Mouse (Mus musculus) lung, embryonic 16.5 days (tissue): Measurements from ENCODE around the gene Pnpla1. TPM values are rescaled to one million over a fixed set of nuclear protein-coding genes. Genes with fewer than 3 reads are reported as not detected.

Experiments used
- ATAC-seq: fragments of 200-750 bp; cut with Nextera tagmentation; 2 replicates; pipeline ENCODE4 v1.8.0; 2017; ENCODE audit warnings: low read depth, mild to moderate bottlenecking, moderate library complexity
- H3K27ac ChIP-seq: fragments of 300-500 bp; sonication (generic); 2 replicates; pipeline ENCODE4 v1.5.1; 2014; ENCODE audit warnings: mild to moderate bottlenecking, control low read depth, low read length
- H3K27me3 ChIP-seq: fragments of 300-500 bp; sonication (generic); 2 replicates; pipeline ENCODE4 v1.6.1; 2014; ENCODE audit warnings: low read depth, low read length, mixed read lengths; ENCODE audit not compliant: control insufficient read depth, insufficient read depth
- H3K36me3 ChIP-seq: fragments of 300-500 bp; sonication (generic); 2 replicates; pipeline ENCODE4 v1.6.1; 2014; ENCODE audit warnings: low read length; ENCODE audit not compliant: control insufficient read depth, insufficient read depth
- H3K4me1 ChIP-seq: fragments of 300-500 bp; sonication (generic); replicated peaks from 2 replicates; pipeline ENCODE4 v1.6.1; 2014; ENCODE audit warnings: low read length, mixed read lengths; ENCODE audit not compliant: control insufficient read depth, insufficient read depth
- H3K4me2 ChIP-seq: fragments of 300-500 bp; sonication (generic); 2 replicates; pipeline ENCODE4 v1.6.1; 2014; ENCODE audit warnings: low read depth, low read length, control low read depth
- H3K4me3 ChIP-seq: fragments of 300-500 bp; sonication (generic); 2 replicates; pipeline ENCODE4 v1.5.1; 2014; ENCODE audit warnings: mild to moderate bottlenecking, low read length, control low read depth
- H3K9ac ChIP-seq: fragments of 300-500 bp; sonication (generic); 2 replicates; pipeline ENCODE4 v1.6.1; 2014; ENCODE audit warnings: low read length, control low read depth
- H3K9me3 ChIP-seq: fragments of 300-500 bp; sonication (generic); 2 replicates; pipeline ENCODE4 v1.6.1; 2016; ENCODE audit warnings: low read length; ENCODE audit not compliant: control insufficient read depth
- WGBS: fragments of 180-500 bp; shearing (Covaris S2); extraction: QIAGEN DNeasy Blood & Tissue Kit; methylation state at CpG from one replicate; pipeline ENCODE4 v1.1.7; 2014; 5-methylcytosine and 5-hydroxymethylcytosine counted together
- polyA plus RNA-seq: library from polyadenylated mRNA; unstranded; fragments of >200 nt; fragmentation: Nextera tagmentation; extraction: Ambion mirVana; gene quantifications from 2 replicates; pipeline ENCODE4 v1.2.1, GENCODE M21; 2015

Gene Pnpla1
- polyA plus RNA-seq, 1 experiment from 2014 or later: not detected

DNA sequence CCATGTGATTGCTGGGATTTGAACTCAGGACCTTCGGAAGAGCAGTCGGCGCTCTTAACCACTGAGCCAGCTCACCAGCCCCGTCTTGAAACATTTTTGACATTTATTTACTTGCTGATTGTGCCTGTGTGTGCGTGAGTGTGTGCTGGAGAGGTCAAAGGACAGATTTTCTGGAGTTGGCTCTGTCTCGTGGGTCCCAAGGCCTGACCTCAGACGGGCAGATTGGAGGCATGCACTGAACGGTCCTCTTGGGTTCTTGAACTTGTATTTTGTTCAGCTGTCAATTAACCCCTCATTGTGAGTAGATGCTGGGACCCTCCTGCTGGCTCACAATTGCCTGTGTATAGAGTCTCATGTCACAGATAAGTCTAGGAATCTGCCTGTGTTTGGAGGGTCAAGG is 28.1 kb downstream of the Pnpla1 start:
- 69% methylated on average over 8 of the region's 8 CpGs for WGBS
- no peak overlapping the region for H3K27ac ChIP-seq
- H3K36me3 ChIP-seq: no peaks in the 10 kb centered on the region
- H3K27me3 ChIP-seq: no peaks in the 10 kb centered on the region
- no peak overlapping the region for H3K9ac ChIP-seq
- H3K9me3 ChIP-seq: peaks cover 4% of the 10 kb centered on the region; the same call in 1 of the 2 replicates
- no peak for ATAC-seq
- no peak overlapping the region for H3K4me2 ChIP-seq
- no peaks in the 10 kb centered on the region for H3K4me1 ChIP-seq
- no peak overlapping the region for H3K4me3 ChIP-seq

DNA sequence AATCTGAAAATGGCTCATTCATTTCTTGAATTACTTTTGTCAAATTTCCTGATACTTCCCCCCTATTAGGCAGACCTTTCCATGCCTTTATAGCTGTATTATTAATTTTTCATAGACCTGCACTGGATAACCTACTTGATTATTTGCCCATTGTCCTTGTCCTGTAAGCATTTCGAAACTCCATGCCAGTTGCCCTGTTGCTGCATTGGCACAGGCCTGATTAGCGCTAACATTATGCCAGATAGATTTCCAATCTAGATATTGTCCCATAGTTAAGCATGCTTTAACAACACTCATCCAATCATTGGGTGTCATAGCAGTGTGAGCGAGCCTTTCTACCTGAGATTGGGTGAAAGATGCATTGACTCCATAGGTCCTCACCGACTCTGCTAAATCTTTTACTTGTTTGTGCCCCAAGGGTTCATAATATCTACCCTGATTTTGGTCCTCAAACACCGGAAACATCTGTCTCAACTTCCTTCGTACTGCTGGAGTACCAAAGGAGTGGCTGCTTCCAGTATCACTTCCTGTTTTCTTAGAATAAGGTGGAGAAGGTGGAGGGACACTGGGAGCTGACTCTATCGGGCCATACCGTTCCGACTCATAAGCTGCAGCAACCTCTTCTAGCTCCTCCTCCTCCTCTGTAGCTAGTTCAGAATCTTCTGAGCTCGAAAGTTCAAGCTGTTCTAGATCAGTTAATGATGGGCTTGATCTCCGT is 36.0 kb downstream of the Pnpla1 start:
- H3K27me3 ChIP-seq: no peaks in the 10 kb centered on the region
- ATAC-seq: no peak
- H3K9me3 ChIP-seq: no peaks in the 10 kb centered on the region
- no peak overlapping the region for H3K27ac ChIP-seq
- H3K4me1 ChIP-seq: no peaks in the 10 kb centered on the region
- no peaks in the 10 kb centered on the region for H3K36me3 ChIP-seq
- H3K4me2 ChIP-seq: no peak overlapping the region
- WGBS: 79% methylated on average over 11 of the region's 11 CpGs
- H3K9ac ChIP-seq: no peak overlapping the region
- H3K4me3 ChIP-seq: no peak overlapping the region

DNA sequence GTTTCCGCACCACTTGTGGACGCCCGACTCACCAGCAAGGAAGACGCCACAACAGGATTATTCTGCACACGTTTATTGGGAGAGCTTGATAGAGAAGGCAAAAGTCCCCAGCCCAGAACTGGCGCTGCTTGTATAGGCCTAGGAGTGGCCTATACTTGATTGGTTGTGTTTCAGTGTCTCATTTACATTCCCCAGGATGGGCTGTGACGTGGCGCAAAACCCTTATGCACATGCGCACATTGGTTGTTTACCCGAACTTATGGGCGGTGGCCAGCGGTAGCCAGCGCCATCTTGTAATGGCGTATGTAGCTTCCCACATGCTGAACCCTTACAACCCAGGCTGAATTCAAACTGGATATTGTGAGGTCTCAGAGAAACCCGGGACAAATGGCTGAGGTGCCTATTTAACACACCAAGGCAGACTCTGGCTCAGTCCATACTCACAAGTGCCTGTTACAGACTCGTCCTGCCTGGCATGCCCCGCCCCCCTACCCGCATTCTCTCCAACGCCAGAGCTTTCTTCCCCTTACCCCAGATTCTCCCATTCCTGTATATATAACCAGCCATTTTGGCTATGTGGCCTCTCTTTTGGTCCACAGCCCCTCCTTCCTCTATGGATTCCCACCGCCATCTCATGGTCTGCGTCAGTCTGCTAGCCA is 37.1 kb downstream of the Pnpla1 start:
- H3K4me1 ChIP-seq: no peaks in the 10 kb centered on the region
- no peak overlapping the region for H3K4me2 ChIP-seq
- no peaks in the 10 kb centered on the region for H3K36me3 ChIP-seq
- no peaks in the 10 kb centered on the region for H3K27me3 ChIP-seq
- H3K9me3 ChIP-seq: no peaks in the 10 kb centered on the region
- ATAC-seq: no peak
- no peak overlapping the region for H3K4me3 ChIP-seq
- no peak overlapping the region for H3K9ac ChIP-seq
- whole genome bisulfite sequencing: 93% methylated on average over 21 of the region's 21 CpGs
- no peak overlapping the region for H3K27ac ChIP-seq

DNA sequence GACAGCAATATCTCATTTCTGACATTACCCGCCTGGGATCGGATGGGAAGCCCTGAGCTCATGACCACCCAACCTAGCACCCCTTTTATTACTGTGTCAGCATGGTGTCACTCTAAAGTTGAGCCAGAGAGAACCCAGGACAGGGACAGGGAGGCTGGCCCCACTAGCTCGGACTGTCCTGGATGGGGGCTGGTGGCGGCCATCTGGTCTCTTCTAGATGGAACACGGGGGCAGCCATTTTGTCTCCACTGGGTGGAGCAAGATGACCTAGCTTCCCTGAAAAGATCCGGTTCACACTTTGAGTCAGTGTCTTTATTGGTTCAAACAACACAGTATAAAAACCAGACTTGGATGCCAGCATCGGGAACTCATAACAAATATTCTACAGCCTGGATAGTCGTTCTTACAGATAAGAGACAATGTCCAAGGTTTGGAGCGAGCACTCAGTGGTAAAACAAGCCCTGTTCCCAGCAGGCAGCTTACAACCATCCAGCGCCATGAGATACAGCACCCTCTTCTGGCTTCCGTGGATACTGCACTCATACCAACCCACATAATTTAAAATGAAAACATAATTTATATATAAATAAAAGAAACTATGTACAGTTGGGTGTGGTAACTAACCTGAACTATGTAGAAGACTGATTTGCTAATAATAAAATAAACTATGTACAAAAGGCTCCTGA is 38.0 kb downstream of the Pnpla1 start:
- no peak overlapping the region for H3K27ac ChIP-seq
- H3K9ac ChIP-seq: no peak overlapping the region

DNA sequence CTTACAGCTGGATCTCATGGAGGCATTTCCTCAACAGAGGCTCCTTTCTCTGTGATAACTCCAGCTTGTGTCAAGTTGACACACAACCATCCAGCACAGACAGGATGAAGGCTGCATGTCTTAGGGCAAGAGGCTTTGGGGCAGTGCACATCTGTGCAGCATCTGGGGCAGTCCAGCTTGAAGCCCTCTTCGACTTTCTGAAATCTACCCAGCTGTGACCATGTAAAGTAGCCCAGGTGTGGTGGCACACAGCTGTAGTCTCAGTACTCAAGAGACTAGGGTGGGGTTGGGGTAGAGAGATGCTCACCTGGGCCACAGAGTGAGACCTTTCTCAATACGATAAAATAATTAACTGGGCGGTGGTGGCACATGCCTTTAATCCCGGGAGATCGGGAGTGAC is 39.6 kb downstream of the Pnpla1 start:
- Histone ChIP-seq H3K36me3 (no peaks in the 10 kb centered on the region), H3K4me1 (no peaks in the 10 kb centered on the region), H3K27me3 (no peaks in the 10 kb centered on the region), H3K4me2 (no peak overlapping the region), H3K27ac (no peak overlapping the region), H3K4me3 (no peak overlapping the region), H3K9ac (no peak overlapping the region), H3K9me3 (no peaks in the 10 kb centered on the region)
- WGBS: 83% methylated on average over 5 of the region's 5 CpGs
- no peak for ATAC-seq

More for the DNA sequence above, 38.0 kb downstream of the Pnpla1 start:
- Histone ChIP-seq H3K36me3 (no peaks in the 10 kb centered on the region), H3K4me3 (no peak overlapping the region), H3K4me1 (no peaks in the 10 kb centered on the region), H3K27me3 (no peaks in the 10 kb centered on the region), H3K4me2 (no peak overlapping the region), H3K9me3 (no peaks in the 10 kb centered on the region)
- no peak for ATAC-seq
- 90% methylated on average over 11 of the region's 11 CpGs for WGBS

DNA sequence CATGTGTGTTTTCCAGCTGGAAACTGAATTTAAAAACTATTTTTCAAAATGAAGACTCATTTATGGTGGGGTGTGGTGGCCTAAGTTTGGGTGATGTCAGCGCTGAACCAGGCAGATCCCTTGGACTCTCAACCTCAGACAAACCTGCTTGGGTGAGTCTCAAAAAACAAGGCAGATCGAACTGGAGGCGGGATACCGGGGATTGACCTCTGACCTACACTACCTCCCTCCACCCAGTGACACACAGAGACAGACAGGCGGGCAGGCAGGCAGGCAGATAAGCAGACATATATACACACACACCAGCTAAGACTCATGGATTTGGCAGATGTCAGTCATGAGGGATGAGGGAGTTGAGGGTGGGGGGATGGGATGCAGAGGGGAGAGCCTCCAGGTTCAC is 40.0 kb downstream of the Pnpla1 start:
- Histone ChIP-seq H3K27ac (no peak overlapping the region), H3K4me3 (no peak overlapping the region), H3K4me2 (no peak overlapping the region), H3K27me3 (no peaks in the 10 kb centered on the region), H3K36me3 (no peaks in the 10 kb centered on the region), H3K9ac (no peak overlapping the region), H3K9me3 (no peaks in the 10 kb centered on the region), H3K4me1 (no peaks in the 10 kb centered on the region)
- WGBS: 52% methylated on average over 5 of the region's 5 CpGs
- no peak for ATAC-seq

DNA sequence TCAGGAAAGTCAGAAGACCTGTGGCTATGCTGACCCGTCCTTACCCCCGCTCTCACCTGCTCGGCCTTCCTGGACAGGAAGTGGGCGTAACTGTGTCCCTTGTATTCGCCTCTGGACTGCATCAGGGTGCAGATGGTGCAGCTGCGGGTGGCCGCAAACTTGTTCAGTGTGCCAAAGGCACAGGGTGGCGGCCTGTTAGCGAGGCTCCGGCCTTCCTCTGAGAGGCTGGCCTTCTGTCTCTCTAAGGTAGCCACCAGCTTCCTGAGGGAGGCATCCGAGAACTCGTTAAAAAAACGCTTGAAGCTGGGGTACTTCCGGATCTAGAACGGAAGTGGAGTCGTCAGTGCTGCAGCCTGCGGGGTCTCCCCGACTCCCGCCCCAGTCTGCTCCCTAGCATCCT is 41.2 kb downstream of the Pnpla1 start:
- Histone ChIP-seq H3K27ac (no peak overlapping the region), H3K36me3 (no peaks in the 10 kb centered on the region), H3K9ac (no peak overlapping the region), H3K4me2 (no peak overlapping the region), H3K4me3 (no peak overlapping the region), H3K4me1 (no peaks in the 10 kb centered on the region), H3K27me3 (no peaks in the 10 kb centered on the region), H3K9me3 (no peaks in the 10 kb centered on the region)
- no peak for ATAC-seq
- 65% methylated on average over 19 of the region's 19 CpGs for WGBS

DNA sequence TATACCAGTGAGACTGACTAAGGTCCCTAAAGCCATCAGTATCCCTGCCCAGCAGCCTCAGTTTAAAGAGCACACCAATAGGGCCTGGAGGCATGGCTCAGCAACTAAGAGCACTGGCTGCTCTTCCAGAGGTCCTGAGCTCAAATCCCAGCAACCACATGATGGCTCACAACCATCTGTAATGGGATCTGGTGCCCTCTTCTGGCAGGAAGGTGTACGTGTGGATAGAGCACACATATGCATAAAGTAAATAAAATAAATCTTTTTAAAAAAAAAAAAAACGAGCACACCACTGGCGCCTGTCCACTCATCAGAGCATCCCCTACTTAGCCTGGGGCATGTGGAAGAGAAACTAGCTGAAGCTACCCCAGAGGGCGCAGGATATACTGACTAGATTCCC is 43.3 kb downstream of the Pnpla1 start:
- Histone ChIP-seq H3K27me3 (no peaks in the 10 kb centered on the region), H3K4me3 (no peak overlapping the region), H3K4me1 (no peaks in the 10 kb centered on the region), H3K9me3 (no peaks in the 10 kb centered on the region), H3K4me2 (no peak overlapping the region), H3K9ac (no peak overlapping the region), H3K36me3 (no peaks in the 10 kb centered on the region), H3K27ac (no peak overlapping the region)
- 62% methylated on average over 4 of the region's 4 CpGs for WGBS
- ATAC-seq: no peak

DNA sequence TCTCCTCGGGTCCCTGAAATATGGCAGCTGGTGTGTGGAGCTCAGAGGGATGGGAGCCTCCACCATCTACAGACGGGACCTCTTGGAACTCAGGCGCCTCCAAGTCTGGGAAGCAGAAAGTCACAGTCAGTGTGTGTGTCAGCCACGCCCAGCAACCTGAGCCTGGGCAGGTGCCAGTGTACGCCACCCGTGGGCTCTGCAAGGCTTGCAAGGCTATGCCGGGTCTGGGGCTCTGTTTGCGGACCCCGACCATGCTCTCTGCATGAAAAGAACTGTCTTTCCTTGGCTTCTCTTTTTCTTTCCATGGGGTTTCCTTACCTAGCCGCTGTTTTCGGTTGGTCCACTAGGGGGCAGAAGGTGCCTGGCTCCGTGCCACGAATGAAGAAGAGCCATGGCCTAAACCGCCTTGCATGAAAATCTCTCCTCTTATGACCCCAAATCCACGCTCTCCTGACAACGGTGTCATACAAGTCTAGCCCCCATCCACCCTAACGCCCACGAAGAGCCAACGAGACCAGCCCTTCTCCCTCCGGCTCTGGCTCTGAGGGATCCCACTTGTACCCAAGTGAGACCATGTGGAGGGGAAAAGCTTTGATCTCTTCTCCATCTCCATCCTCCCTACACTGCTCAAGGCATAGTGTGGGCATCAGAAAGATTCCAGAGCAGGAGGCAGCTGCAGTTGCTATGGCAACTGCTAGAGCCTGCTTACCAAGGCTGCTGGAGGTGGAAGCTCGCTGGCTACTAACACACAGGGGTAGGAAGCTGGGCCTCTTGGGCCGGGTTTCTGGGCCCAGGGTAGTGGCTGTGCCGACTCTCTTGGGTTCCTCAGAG is 46.5 kb downstream of the Pnpla1 start:
- no peak overlapping the region for H3K4me3 ChIP-seq
- 26% methylated on average over 23 of the region's 23 CpGs for WGBS
- no peak overlapping the region for H3K27ac ChIP-seq
- H3K36me3 ChIP-seq: no peaks in the 10 kb centered on the region
- H3K4me2 ChIP-seq: no peak overlapping the region
- peaks cover 7% of the 10 kb centered on the region for H3K4me1 ChIP-seq
- no peaks in the 10 kb centered on the region for H3K9me3 ChIP-seq
- H3K9ac ChIP-seq: no peak overlapping the region
- peak; percentile 41; the same call in 1 of the 2 replicates for ATAC-seq
- H3K27me3 ChIP-seq: peaks cover 5% of the 10 kb centered on the region; the same call in 1 of the 2 replicates
